Mouse (Mus musculus): Measurements from ENCODE around the gene Trub1. TPM values are rescaled to one million over a fixed set of nuclear protein-coding genes. Genes with fewer than 3 reads are reported as not detected.

Gene Trub1
- polyA plus RNA-seq, 1 experiment from 2014 or later: 8.7 TPM

Other genes with a start within 250 kb of the Trub1 start
- 9.0 and 12.4 TPM in 2 replicates for gene Ablim1, start 138.0 kb upstream of the Trub1 start, polyA plus RNA-seq (2015; fragmentation: Nextera tagmentation; extraction: Ambion mirVana)
- 5.6 and 7.2 TPM in 2 replicates for gene Fam160b1, start 92.2 kb upstream of the Trub1 start, polyA plus RNA-seq (2015; fragmentation: Nextera tagmentation; extraction: Ambion mirVana)
- gene Atrnl1, start 158.1 kb downstream of the Trub1 start, polyA plus RNA-seq (2015; fragmentation: Nextera tagmentation; extraction: Ambion mirVana): 0.50 and 0.60 TPM in 2 replicates